Mouse (Mus musculus): Measurements from ENCODE around the gene Large1. TPM values are rescaled to one million over a fixed set of nuclear protein-coding genes. Genes with fewer than 3 reads are reported as not detected.
"Not testable (repeated sequence)": the region's sequence is repeated elsewhere in the genome, so short reads cannot be mapped to it uniquely, and the experiment has no call there.

Large1 gene
- total RNA-seq, 2 experiments from 2014 or later = 1.9 to 2.0 TPM

DNA sequence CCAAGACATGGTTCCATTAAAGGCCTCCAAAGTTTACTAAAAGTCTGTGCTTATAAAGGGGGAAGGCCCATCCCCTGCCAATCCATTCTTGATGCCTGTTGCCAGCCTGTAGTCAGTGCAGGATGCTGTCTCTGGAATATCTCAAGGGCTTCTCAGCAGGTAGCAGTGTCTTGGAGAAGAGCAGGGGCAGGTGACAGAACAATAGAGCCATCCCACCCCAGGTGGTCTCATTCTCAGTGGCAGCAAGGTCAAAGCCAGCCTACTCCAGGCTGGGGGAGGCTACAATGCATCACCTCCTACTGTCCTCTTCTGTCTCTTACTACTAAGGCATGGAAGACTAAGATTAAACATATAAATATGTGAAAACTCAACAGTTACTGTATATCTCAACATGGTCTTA lies 323.6 kb downstream of the Large1 start:
- ATAC-seq (ENCODE audit: poor library complexity, severe bottlenecking) = no peak

DNA sequence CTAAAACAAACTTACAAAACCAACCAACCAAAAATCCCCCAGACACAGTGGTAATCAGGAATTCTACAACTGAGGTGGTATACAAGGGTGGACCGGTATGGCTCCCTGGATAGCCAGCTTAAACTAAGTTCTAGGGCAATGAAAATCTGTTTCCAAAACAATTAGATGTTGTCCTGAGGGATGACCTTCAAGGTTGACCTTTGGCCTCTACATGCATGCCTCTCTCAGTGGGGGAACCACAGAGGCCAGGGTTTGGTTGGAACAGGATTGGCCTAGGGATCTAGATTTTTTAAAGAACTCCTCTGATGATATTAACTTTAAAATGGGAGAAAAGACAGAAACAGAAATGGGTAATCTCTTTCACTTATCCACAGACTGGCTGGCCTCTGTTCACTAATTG lies 335.1 kb downstream of the Large1 start:
- no peak for ATAC-seq (ENCODE audit: poor library complexity, severe bottlenecking)

DNA sequence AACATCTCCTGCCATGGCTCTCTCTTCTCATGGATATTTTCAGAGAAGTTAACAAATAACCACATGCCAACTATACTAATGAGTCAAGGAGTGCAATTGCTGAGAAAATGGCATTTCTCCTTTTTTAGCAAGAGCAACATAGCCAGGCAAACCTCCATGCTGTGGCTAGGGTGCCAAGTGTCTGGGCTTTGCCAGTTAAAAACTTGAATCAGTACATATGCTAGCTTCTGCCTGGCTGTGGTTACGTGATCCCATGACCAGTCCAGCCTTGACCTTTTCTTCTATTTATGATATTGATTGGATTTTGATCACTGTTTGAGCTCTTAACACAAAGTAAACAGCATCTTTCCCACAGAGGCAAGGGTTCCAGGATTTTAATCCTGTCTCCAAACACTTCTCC lies 335.7 kb downstream of the Large1 start:
- ATAC-seq (ENCODE audit: poor library complexity, severe bottlenecking) = no peak

DNA sequence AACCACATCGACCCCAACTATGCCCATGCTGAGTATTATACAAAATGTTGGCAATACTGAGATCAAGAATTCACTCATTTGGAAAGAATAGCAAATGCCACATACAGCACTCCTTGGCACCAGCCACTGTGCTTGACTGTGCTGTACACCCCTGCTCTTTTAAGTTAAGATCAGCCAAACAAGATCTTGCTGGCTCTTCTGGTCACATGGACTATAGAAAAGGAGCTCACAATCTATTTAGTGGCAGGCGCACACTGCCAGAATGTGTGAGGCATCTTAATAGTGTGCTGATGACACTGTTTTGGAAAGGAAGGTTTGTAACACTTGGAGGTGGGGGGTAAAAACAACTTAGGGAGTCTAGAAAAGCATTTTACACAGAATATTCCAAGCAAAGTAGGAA lies 337.0 kb downstream of the Large1 start:
- no peak for ATAC-seq (ENCODE audit: poor library complexity, severe bottlenecking)

DNA sequence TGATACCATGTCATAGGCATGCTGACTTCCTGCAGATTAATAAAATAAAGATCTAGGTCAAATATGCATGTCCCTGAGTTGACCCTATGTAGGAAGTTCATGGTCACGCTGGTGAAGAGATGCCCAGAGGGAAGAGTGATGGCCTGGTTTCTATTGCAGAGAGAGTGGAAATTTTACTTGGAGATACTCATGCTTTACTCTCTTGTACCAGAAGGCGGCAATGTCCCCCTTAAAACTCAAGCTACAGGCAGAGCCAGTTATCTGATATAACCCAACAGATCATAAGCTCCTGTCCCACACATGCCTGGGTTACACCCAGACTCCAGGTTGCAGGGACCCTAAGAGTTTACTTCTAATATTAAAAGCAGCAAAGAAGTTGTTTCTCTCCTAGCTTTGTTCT lies 345.9 kb downstream of the Large1 start:
- ATAC-seq (ENCODE audit: poor library complexity, severe bottlenecking) = no peak

DNA sequence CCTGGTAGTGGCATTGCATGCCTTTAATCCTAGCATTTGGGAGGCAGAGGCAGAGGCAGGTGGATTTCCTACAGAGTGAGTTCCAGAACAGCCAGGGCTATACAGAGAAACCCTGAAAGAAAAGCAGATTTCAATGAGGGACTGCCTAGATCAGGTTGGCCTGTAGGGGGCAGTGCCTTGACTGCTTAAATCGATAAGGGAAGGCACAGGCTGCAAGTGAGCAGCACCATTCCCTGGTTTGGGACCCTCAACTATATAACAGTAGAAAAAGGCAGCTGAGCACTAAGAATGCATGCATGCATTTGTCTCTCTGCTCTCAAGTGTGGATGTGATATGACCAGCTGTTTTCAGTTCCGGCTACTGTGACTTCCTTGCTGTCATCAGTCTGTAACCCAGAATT lies 349.5 kb downstream of the Large1 start:
- no peak for ATAC-seq (ENCODE audit: poor library complexity, severe bottlenecking)

DNA sequence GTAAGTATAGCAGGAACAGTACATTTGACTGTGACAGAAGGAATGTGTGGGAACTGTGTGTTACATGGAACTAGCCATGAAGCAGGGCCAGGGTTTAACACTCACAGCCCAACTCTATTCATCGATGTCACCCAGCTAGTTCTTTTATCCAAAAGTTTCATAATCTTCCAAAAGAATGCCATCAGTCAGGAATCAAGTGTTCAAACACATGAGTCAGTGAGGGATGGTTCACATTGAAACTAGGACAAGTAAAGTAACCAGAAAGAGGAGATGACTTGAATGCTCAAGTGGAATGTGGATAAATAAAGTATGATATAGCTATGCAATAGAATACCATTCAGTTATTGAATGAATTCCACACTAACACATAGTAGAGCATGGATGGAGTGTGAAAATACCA lies 359.5 kb downstream of the Large1 start:
- ATAC-seq (ENCODE audit: poor library complexity, severe bottlenecking) = no peak

DNA sequence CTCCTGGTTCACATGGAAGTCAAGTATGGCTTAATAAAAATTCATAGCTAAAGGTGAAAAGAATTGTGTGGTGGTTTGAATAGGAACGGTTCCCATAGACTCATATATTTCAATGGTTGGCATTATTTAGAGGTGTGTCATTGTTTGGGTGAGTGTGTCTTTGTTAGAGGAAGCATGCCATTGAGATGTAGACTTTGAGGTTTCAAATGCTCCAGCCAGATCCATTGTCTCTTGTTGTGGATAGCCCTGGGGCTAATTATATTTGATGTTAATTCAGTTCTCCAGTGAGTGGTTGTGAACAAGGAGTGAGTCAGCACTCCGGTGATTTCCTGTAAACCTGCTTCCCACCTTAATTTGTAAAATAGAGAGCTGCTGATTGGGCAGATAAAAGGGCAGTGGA lies 362.9 kb downstream of the Large1 start:
- ATAC-seq (ENCODE audit: poor library complexity, severe bottlenecking) = no peak

DNA sequence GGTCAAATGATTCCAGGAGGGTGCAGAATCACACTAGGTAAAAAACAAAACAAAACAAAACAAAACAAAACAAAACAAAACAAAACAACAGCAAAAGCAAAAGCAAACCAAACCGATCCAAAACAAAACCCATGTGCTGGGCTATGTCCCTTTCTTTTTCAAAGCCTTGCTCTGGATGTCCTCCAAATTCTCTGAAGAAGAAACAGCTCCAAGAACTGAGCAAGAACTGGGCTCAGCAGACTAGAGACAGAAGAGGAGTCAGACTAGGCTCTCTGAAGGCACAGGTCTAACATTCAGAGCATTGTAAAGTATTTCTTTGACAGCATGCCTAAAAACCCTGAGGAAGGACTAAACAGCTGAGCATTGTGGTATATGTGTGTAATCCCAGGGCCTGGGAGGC lies 370.5 kb downstream of the Large1 start:
- no peak for ATAC-seq (ENCODE audit: poor library complexity, severe bottlenecking)

DNA sequence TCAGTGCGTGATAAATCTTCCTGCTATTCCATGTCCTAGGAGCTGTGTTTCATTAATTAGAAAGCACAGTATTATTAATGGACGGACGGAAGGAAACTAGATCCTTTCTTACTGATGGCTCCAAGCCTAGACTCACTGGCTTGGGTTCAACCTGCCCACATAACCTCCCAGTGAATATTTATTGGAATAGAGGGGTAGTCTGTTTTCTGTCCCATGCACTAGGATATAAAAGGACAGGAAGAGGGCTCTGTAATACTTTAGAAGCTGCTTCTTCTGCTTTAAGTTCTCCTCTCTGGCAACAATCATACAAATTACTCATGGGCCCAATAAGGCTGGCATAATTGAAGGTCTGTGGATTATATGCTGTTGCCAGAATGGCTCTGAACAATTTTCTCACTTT lies 398.3 kb downstream of the Large1 start:
- ATAC-seq (ENCODE audit: poor library complexity, severe bottlenecking) = no peak

DNA sequence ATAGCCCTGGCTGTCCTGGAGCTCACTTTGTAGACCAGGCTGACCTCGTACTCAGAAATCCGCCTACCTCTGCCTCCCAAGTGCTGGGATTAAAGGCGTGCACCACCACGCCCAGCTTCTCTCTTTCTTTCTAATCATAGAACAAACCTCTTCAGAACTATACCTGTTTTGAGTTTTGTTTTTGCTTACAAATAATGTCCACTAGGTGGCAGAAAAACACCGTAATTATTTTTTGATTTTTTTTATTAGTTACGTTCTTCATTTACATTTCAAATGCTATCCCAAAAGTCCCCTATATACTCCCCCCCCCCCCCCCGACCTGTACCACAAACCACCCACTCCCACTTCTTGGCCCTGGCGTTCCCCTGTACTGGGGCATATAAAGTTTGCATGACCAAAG lies 411.9 kb downstream of the Large1 start:
- ATAC-seq (ENCODE audit: poor library complexity, severe bottlenecking) = not testable (repeated sequence)

DNA sequence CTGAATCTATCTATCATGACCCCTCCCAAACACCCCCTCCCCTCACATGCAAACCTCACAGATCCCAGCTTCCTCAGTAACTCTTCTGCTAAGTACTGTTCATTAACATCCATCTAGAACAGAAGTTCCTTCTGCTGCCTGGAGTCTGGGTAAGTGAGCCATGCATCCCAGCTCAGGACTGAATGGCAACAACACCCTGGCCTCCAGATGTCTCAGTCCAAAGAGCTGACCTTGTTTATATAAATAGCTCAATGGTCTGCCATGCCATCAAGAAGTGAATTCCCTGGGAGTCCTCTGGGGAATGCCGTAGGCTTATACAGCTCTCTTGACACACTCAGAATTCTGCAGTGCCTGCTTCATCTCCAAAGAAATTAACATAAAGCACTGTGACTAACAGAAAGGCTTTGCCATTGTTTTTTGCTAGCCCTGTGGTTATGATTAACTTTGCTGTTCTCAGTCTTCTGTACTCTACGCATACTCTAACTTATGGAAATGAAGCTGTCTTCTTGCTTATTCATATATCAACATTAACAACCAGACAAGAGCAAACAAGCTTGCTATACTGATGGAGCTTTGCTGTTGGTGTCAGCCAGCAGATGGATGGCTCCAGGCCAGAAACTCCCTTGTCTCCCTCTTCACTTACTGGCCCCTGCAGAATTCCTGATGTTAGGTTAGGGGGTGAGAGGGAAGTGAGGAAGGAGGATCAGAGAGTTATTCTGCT lies 434.0 kb downstream of the Large1 start:
- no peak for ATAC-seq (ENCODE audit: poor library complexity, severe bottlenecking)

DNA sequence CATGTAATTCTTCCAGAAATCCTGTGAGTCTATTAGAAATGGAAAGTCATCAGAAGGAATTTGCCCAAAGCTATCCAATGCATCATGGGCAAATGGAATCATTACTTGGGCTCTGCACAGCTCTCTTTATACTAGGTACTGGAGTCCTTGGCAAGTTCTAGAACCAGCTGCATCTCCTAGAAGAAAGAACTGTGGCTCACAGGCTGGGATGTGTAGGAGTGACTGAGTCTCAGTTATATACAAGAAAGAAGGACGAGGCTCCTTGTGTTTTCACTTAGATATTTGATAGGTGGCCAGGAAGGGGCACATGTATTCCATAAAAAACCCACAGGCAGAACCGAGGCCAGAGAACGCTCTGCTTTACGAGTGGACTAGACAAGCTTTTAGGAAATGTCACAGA lies 447.8 kb downstream of the Large1 start:
- no peak for ATAC-seq (ENCODE audit: poor library complexity, severe bottlenecking)

DNA sequence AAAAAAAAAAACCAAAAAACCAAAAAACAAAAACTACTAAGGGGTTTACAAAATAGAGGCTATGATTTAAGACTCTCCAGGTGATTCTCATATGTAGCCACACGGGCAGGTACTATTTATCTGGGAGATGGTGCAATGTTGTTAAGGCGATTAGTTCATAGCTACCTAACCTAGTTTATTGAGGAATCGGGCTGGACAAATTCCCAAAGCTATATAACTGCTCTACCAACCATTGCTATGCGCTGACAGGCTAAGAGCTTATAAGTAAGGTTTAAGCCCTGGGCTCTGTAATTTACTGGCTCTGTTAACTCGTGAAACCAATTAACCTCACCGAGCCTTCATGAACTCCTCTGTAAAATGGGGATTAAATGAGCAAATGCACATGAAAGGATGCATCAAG lies 451.7 kb downstream of the Large1 start:
- no peak for ATAC-seq (ENCODE audit: poor library complexity, severe bottlenecking)

DNA sequence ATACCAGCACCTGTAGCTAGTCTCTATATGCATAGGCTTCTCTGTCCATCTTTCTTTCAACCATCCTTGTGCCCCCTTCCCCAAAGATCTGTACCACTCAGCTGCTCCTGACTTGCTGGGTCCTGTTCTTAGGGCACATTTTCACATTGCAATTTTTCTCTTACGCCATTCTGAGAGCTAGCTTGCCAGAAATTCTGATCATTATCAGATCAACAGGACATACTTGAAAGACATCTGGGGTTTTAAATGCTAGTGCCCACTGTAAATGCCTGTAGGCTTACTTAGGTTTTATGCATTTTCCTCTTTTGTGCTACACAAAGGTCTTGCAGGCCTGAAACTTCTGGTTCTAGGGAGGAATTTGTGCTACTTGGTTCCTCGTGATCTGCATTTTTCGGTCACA lies 454.0 kb downstream of the Large1 start:
- ATAC-seq (ENCODE audit: poor library complexity, severe bottlenecking) = no peak

DNA sequence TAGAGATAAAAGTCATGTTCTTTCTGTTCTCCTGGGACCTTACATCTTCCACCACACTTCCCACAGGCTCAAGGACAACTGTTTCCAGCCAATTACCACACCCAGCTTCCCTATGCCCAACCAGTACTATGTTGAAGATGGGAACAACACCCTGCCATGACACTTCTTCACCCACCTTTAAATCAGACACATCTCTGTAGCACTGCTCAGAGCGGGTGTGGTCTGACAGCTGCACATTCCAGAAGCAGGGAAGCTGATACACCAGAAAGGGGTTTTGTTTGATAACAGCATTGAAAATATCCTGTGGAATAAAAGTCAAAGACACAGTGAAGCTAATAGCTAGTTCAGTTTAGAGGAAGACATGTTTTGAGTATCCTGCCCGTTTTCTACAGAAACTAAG lies 470.3 kb downstream of the Large1 start:
- no peak for ATAC-seq (ENCODE audit: poor library complexity, severe bottlenecking)

DNA sequence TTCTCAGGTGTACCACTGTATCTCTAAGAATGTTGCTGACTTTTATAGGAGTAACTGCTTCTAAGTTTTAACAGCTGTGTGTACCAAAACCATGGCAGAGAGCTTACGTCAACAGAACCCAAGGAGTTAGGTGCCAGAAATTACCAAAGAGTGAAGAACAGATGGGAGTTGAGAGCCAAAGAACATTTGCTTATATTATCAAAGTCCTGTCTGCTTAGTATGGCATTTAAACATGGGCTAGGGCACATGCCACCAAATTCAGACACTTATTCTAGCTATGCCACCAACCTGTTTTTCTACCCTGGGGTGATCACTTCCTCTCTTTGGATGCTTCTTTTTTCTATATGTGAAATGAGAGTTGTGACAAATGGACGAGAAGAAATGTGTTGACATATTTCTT lies 479.9 kb downstream of the Large1 start:
- ATAC-seq (ENCODE audit: poor library complexity, severe bottlenecking) = no peak

DNA sequence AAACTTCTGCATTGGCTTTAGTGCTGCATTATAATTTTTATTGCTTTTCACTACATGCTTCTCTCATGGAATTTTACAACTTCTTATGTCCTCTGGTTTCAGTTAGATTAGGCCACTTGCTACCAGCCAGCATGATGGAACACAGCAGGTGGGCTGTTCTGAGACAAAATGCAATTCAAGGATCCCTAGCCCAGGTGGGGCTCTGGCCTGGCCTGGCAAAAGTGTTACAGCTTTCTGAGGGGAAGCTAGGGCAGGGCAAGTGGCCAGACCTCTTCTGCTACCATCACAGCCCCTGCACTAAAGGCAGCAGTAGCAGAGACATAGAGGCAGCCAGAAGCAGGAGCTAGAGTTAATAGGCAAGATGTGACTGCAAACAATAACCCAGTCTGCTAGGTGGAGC lies 506.5 kb downstream of the Large1 start:
- no peak for ATAC-seq (ENCODE audit: poor library complexity, severe bottlenecking)

DNA sequence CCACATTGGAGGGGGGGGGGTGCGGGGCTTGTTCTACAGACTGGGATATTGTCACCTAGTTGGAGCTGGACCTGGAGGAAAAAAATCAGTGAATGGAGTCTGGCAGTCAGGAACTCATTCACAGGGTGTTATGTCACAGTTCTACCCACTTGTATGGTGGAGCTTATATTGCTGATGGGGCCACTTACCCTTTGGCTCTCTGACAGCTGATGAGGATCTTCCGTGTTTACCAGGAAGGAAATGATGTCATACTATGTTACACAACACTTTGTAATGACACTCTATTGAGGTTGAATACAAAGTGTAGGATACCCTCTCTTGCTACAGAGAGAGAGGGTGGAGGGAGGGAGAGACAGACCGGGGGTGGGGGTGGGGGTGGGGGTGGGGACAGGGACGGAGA lies 517.5 kb downstream of the Large1 start:
- peak; percentile 85 for ATAC-seq (ENCODE audit: poor library complexity, severe bottlenecking)

DNA sequence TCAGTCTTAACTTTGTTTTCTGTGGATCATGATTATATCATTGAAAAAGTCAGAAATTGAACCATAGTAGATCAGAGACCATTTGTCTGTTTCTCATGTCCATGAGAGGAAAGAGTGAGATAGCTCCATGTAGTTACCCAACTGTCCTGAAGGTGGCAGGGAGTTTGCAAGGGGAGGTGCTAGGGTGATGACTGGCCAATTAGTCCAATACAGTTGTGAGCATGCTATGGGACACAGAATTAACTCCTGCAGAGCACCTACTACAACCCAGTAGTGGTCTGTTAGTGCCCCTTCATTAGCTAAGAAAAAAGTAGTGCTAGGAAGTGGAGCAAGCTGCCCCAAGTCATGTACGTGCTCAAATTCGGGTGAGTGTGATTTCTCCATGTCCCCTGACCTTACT lies 520.2 kb downstream of the Large1 start:
- ATAC-seq (ENCODE audit: poor library complexity, severe bottlenecking) = peak; percentile 62

DNA sequence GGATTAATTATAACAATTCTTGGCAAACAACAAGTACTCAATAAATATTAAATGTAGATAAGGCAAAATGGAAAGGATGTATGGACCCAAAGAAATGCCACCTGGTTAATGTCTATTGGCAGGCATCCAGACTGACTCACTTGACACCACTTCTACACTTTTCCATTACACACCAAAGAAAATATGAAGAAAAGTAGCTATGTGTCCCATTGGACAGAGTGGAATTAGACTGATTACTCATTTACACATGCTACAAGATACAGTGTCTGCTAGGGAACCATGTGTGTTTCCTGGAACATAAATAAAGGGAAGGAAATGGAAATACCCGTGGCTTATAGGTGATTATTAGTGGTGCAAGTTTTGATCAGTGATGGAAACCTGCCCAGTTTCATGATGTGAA lies 521.0 kb downstream of the Large1 start:
- peak; percentile 38 for ATAC-seq (ENCODE audit: poor library complexity, severe bottlenecking)

DNA sequence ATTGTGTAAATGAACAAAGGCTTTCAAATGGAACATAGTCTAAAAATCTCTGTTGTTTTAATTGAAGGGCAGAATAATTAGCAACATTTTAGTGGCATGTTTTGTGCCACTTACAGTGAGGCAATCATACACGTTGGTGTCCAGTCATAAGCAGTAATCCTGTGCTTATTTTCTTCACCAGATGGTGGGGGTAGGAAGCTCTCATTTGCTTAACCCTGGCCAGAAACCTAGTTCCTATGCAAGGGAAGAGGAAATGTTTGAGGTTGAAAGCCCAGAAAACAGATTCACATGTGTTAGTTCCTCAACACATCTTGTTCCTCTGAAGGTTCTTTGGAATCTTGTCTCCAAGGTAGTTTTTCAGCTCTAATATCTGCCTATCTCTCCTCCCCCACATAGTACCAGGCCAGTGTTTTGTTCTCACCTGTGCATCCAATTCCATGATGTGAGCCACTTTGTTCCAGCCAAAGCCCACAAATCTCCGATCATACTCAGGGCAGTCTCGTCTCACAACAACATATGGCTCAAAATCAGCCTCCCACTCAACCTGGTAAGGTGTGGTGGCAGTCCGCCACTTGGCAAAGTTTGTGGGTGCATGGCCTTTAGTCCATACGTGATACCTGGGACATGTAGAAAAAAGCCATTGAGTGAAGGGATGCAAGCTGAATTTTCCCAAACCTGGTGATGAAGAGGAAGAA lies 535.5 kb downstream of the Large1 start:
- ATAC-seq (ENCODE audit: poor library complexity, severe bottlenecking) = peak; percentile 63

DNA sequence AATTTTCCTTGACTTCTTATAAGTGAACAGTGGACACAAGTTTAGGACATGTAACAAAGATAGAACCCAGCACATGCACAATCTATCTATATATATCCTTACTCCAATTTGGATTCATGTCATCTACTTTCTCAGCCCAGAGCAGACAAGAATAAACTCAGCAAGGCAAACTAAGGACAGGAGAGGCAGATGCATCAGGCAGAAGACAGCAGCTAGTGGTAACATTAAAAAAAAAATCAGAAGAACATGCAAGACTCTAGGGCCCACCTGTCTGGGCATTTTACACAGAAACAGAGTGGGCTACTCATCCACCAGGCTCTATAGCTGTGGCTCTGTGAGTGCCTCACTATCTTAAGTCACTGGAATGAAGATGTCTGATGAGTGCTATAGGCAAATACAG lies 536.7 kb downstream of the Large1 start:
- no peak for ATAC-seq (ENCODE audit: poor library complexity, severe bottlenecking)

All from megakaryocyte, adult 5-6 weeks (primary cell).